Mouse (Mus musculus): Measurements from ENCODE around the gene Slc37a1. TPM values are rescaled to one million over a fixed set of nuclear protein-coding genes. Genes with fewer than 3 reads are reported as not detected.

Gene Slc37a1
- total RNA-seq (2012; rRNA removed) (4.7 and 6.6 TPM in 2 replicates), total RNA-seq (2014; rRNA removed) (1.9 and 2.1 TPM in 2 replicates), polyA plus RNA-seq (2012; ENCODE audit: insufficient read length, low read depth) (2.2 and 2.4 TPM in 2 replicates)

GRCm38 (mm10) chr17:31286492-31286891 is at the start of gene Slc37a1:
Gene Slc37a1 (plus strand): TSS chr17:31286792.
- Histone ChIP-seq H3K4me2 (ENCODE audit: insufficient read depth, low read depth, poor library complexity, severe bottlenecking) (no peak within 1 kb of the TSS), H3K27me3 (replicated peaks) (peaks cover 15% of the 10 kb centered on the region), H3K9me3 (replicated peaks; ENCODE audit: low read length) (no peaks in the 10 kb centered on the region), H3K27ac (ENCODE audit: insufficient read depth, low read depth) (no peak within 1 kb of the TSS), H3K36me3 (replicated peaks in 1 of 2; ENCODE audit: control insufficient read depth in 1 of 2, insufficient read depth in 1 of 2, low read length in 1 of 2) (no peaks in the 10 kb centered on the region), H3K79me2 (replicated peaks; ENCODE audit: control insufficient read depth, extremely low read depth, insufficient read depth, poor library complexity, severe bottlenecking) (no peaks in the 10 kb centered on the region), H3K4me1 (ENCODE audit: control insufficient read depth in 1 of 2, insufficient read depth in 2 of 2) (peaks cover 2 to 11% of the 10 kb centered on the region in 2 experiments), H3K4me3 (replicated peaks in 1 of 3; ENCODE audit: low read depth in 2 of 3, low read length in 2 of 3, poor library complexity in 1 of 3) (no peak within 1 kb of the TSS), H3K9ac (ENCODE audit: insufficient read depth, low read depth) (no peak within 1 kb of the TSS)
- dilution Hi-C loops (cut with MboI; ENCODE audit: extremely low pct_ligation_motif_present, extremely low pct_unique_long_range_greater_than_20kb, low sequenced_read_pairs): no loop called here
- in situ Hi-C loops (cut with MboI; ENCODE audit: low pct_ligation_motif_present, low pct_unique_long_range_greater_than_20kb, low sequenced_read_pairs): no loop called here
- TF ChIP-seq SIN3A (IDR thresholded peaks at IDR 0.05; ENCODE audit: low read length) (no peak), IRF4 (IDR thresholded peaks at IDR 0.05; ENCODE audit: low read depth, low read length) (no peak), MAX (IDR thresholded peaks at IDR 0.05; ENCODE audit: low read length) (no peak), KAT2A (IDR thresholded peaks at IDR 0.05; ENCODE audit: insufficient replicate concordance, low read length) (no peak), ETS1 (conservative IDR thresholded peaks at IDR 0.05; ENCODE audit: low read depth, low read length) (no peak), EP300 (IDR thresholded peaks at IDR 0.05; ENCODE audit: low read length) (no peak), BHLHE40 (IDR thresholded peaks at IDR 0.05; ENCODE audit: low read depth, low read length) (no peak), MAFK (IDR thresholded peaks at IDR 0.05; ENCODE audit: insufficient replicate concordance, low read length) (no peak), USF2 (conservative IDR thresholded peaks at IDR 0.05; ENCODE audit: low read depth, low read length) (no peak), HCFC1 (IDR thresholded peaks at IDR 0.05; ENCODE audit: low read depth, low read length) (no peak), NRF1 (IDR thresholded peaks at IDR 0.05; ENCODE audit: low read depth, low read length) (no peak), TCF12 (IDR thresholded peaks at IDR 0.05; ENCODE audit: low read depth, low read length) (no peak), ELF1 (IDR thresholded peaks at IDR 0.05; ENCODE audit: low read depth, low read length) (no peak), GABPA (IDR thresholded peaks at IDR 0.05; ENCODE audit: insufficient replicate concordance, low read depth, low read length) (no peak), ZNF384 (IDR thresholded peaks at IDR 0.05; ENCODE audit: low read depth, low read length) (no peak)
- no peak for DNase-seq (ENCODE audit: extremely low read depth)

- Histone ChIP-seq H3K36me3 (replicated peaks in 1 of 2; ENCODE audit: control insufficient read depth in 1 of 2, insufficient read depth in 1 of 2, low read length in 1 of 2) (no peaks in the 10 kb centered on the region), H3K4me2 (ENCODE audit: insufficient read depth, low read depth, poor library complexity, severe bottlenecking) (no peak overlapping the region), H3K27ac (ENCODE audit: insufficient read depth, low read depth) (no peak overlapping the region), H3K9me3 (replicated peaks; ENCODE audit: low read length) (peaks cover 6% of the 10 kb centered on the region), H3K9ac (ENCODE audit: insufficient read depth, low read depth) (no peak overlapping the region), H3K4me3 (replicated peaks in 1 of 3; ENCODE audit: low read depth in 2 of 3, low read length in 2 of 3, poor library complexity in 1 of 3) (no peak overlapping the region), H3K79me2 (replicated peaks; ENCODE audit: control insufficient read depth, extremely low read depth, insufficient read depth, poor library complexity, severe bottlenecking) (no peaks in the 10 kb centered on the region), H3K27me3 (replicated peaks) (peaks cover 5% of the 10 kb centered on the region), H3K4me1 (ENCODE audit: control insufficient read depth in 1 of 2, insufficient read depth in 2 of 2) (peaks cover 0 to 14% of the 10 kb centered on the region in 2 experiments; a peak in 2 of 4 replicates)
- dilution Hi-C loops (cut with MboI; ENCODE audit: extremely low pct_ligation_motif_present, extremely low pct_unique_long_range_greater_than_20kb, low sequenced_read_pairs) (no loop called here), in situ Hi-C loops (cut with MboI; ENCODE audit: low pct_ligation_motif_present, low pct_unique_long_range_greater_than_20kb, low sequenced_read_pairs) (loop anchor here (25.0 kb wide), 1 partner anchor 226 kb away; no protein-coding TSS in a partner anchor)
- TF ChIP-seq POLR2AphosphoS2 (IDR thresholded peaks at IDR 0.05; ENCODE audit: low read depth, low read length) (no peak), E2F4 (IDR thresholded peaks at IDR 0.05; ENCODE audit: insufficient replicate concordance, low read depth, low read length) (no peak), ZKSCAN1 (IDR thresholded peaks at IDR 0.05; ENCODE audit: borderline replicate concordance, low read depth, low read length) (no peak), KAT2A (IDR thresholded peaks at IDR 0.05; ENCODE audit: insufficient replicate concordance, low read length) (no peak), RCOR1 (conservative IDR thresholded peaks at IDR 0.05; ENCODE audit: low read depth, low read length) (no peak), NRF1 (IDR thresholded peaks at IDR 0.05; ENCODE audit: low read depth, low read length) (no peak), CTCF (conservative IDR thresholded peaks at IDR 0.05 in 1 of 2, IDR thresholded peaks at IDR 0.05 in 1 of 2; ENCODE audit: low read depth in 2 of 2, low read length in 2 of 2) (no peak), TBP (conservative IDR thresholded peaks at IDR 0.05; ENCODE audit: low read depth, low read length) (no peak), MXI1 (IDR thresholded peaks at IDR 0.05; ENCODE audit: low read depth, low read length) (no peak), MAFK (IDR thresholded peaks at IDR 0.05; ENCODE audit: insufficient replicate concordance, low read length) (no peak), SIN3A (IDR thresholded peaks at IDR 0.05; ENCODE audit: low read length) (no peak), MAZ (IDR thresholded peaks at IDR 0.05; ENCODE audit: low read depth, low read length) (no peak), USF2 (conservative IDR thresholded peaks at IDR 0.05; ENCODE audit: low read depth, low read length) (no peak)
- DNase-seq (ENCODE audit: extremely low read depth): no peak
Observed at GRCm38 (mm10) chr17:31238234-31239020, 48.2 kb upstream of the Slc37a1 start.
